Comparison of ENCODE assay signal across 20 mouse cellular contexts in genomic region chr4:70741121-70741520, GRCm38 (mm10).
A peak's percentile ranks its signal among the peaks of the same experiment; 100 is the strongest.
DNase-seq lines count a peak whose midpoint lies in the region; ATAC-seq and TF ChIP-seq lines count a peak whose summit lies in the region.
"Had no signal": no experiment of that assay in that cellular context is flagged by ENCODE, and none has a peak within 500 bp of the region (broad histone marks: within the 10 kb centered on the region; RNA-seq: fewer than 3 reads in every experiment).

No protein-coding gene starts in this region.

- H3K4me2 ChIP-seq in forebrain, embryonic 11.5 days (ENCODE audit: low read depth, low read length, severe bottlenecking), result no peak overlapping the region
- H3K4me2 ChIP-seq in forebrain, postnatal 0 days (ENCODE audit: low read depth), result no peak overlapping the region
- no peak overlapping the region for H3K4me2 ChIP-seq in kidney, postnatal 0 days (ENCODE audit: low read length)
- H3K4me2 ChIP-seq: heart, embryonic 13.5 days; liver, embryonic 13.5 days; lung, embryonic 15.5 days; midbrain, embryonic 12.5 days; neural tube, embryonic 15.5 days had no signal

- H3K9ac ChIP-seq in forebrain, embryonic 11.5 days (ENCODE audit: low read length), result no peak overlapping the region
- H3K9ac ChIP-seq in forebrain, postnatal 0 days, result no peak overlapping the region
- H3K9ac ChIP-seq in kidney, postnatal 0 days (ENCODE audit: low read depth, low read length), result no peak overlapping the region
- H3K9ac ChIP-seq: heart, embryonic 13.5 days; liver, embryonic 13.5 days; lung, embryonic 15.5 days; midbrain, embryonic 12.5 days; neural tube, embryonic 15.5 days had no signal

- H3K36me3 ChIP-seq in forebrain, embryonic 11.5 days (ENCODE audit: control insufficient read depth, insufficient read depth, low read length), result no peaks in the 10 kb centered on the region
- H3K36me3 ChIP-seq in forebrain, postnatal 0 days (ENCODE audit: insufficient read depth), result no peaks in the 10 kb centered on the region
- H3K36me3 ChIP-seq in kidney, postnatal 0 days (ENCODE audit: insufficient read depth, low read length), result no peaks in the 10 kb centered on the region
- H3K36me3 ChIP-seq: heart, embryonic 13.5 days; liver, embryonic 13.5 days; lung, embryonic 15.5 days; midbrain, embryonic 12.5 days; neural tube, embryonic 15.5 days had no signal

- no peak overlapping the region for H3K4me3 ChIP-seq in forebrain, embryonic 11.5 days (ENCODE audit: low read depth, low read length)
- H3K4me3 ChIP-seq in forebrain, postnatal 0 days (ENCODE audit: low read depth, low read length), result no peak overlapping the region
- H3K4me3 ChIP-seq in kidney, postnatal 0 days (replicated peaks; ENCODE audit: low read depth, low read length), result no peak overlapping the region
- H3K4me3 ChIP-seq: erythroblast, embryonic 14.5 days; heart, embryonic 13.5 days; liver, embryonic 13.5 days; lung, embryonic 15.5 days; midbrain, embryonic 12.5 days; myocyte; neural tube, embryonic 15.5 days had no signal

- no peaks in the 10 kb centered on the region for H3K9me3 ChIP-seq in forebrain, embryonic 11.5 days (ENCODE audit: control insufficient read depth, low read length)
- H3K9me3 ChIP-seq in forebrain, postnatal 0 days (ENCODE audit: low read length), result no peaks in the 10 kb centered on the region
- no peaks in the 10 kb centered on the region for H3K9me3 ChIP-seq in kidney, postnatal 0 days (replicated peaks; ENCODE audit: low read length)
- H3K9me3 ChIP-seq: heart, embryonic 13.5 days; liver, embryonic 13.5 days; lung, embryonic 15.5 days; midbrain, embryonic 12.5 days; neural tube, embryonic 15.5 days had no signal

- H3K27ac ChIP-seq in forebrain, embryonic 11.5 days (ENCODE audit: low read depth, low read length), result no peak overlapping the region
- no peak overlapping the region for H3K27ac ChIP-seq in forebrain, postnatal 0 days (ENCODE audit: low read depth, low read length)
- H3K27ac ChIP-seq in kidney, postnatal 0 days, result no peak overlapping the region
- H3K27ac ChIP-seq: heart, embryonic 13.5 days; liver, embryonic 13.5 days; lung, embryonic 15.5 days; macrophage; midbrain, embryonic 12.5 days; neural tube, embryonic 15.5 days had no signal

- H3K27me3 ChIP-seq in forebrain, embryonic 11.5 days (ENCODE audit: control insufficient read depth, insufficient read depth, low read length), result no peaks in the 10 kb centered on the region
- no peaks in the 10 kb centered on the region for H3K27me3 ChIP-seq in forebrain, postnatal 0 days (ENCODE audit: insufficient read depth, low read length)
- H3K27me3 ChIP-seq in kidney, postnatal 0 days (ENCODE audit: insufficient read depth, low read length), result no peaks in the 10 kb centered on the region
- H3K27me3 ChIP-seq: heart, embryonic 13.5 days; liver, embryonic 13.5 days; lung, embryonic 15.5 days; midbrain, embryonic 12.5 days had no signal

- 3% methylated on average over 4 of the region's 4 CpGs for WGBS in forebrain, embryonic 11.5 days
- 3% methylated on average over 4 of the region's 4 CpGs for WGBS in forebrain, postnatal 0 days
- 7% methylated on average over 4 of the region's 4 CpGs for WGBS in kidney, postnatal 0 days

- no peak for TF ChIP-seq CTCF in forebrain, postnatal 0 days (IDR thresholded peaks at IDR 0.05; ENCODE audit: low read depth)
- TF ChIP-seq CTCF in kidney, postnatal 0 days (IDR thresholded peaks at IDR 0.05; ENCODE audit: low read depth), result no peak

- no peaks in the 10 kb centered on the region for H3K4me1 ChIP-seq in forebrain, embryonic 11.5 days (replicated peaks; ENCODE audit: control insufficient read depth, insufficient read depth, low read length)
- H3K4me1 ChIP-seq in forebrain, postnatal 0 days (ENCODE audit: insufficient read depth), result no peaks in the 10 kb centered on the region
- H3K4me1 ChIP-seq in kidney, postnatal 0 days (replicated peaks; ENCODE audit: insufficient read depth, low read length), result no peaks in the 10 kb centered on the region
- H3K4me1 ChIP-seq: heart, embryonic 13.5 days; liver, embryonic 13.5 days; lung, embryonic 15.5 days; midbrain, embryonic 12.5 days; neural tube, embryonic 15.5 days had no signal

- DNase-seq in forebrain, embryonic 11.5 days (ENCODE audit: low spot score), result no peak
- DNase-seq in forebrain, postnatal 0 days, result no peak
- DNase-seq in kidney, postnatal 0 days (ENCODE audit: low spot score), result peak; percentile 78
- DNase-seq in kidney, postnatal 36 days, result no peak
- DNase-seq in embryo, embryonic 9.5 days (ENCODE audit: extremely low spot score), result peak; percentile 4
- DNase-seq in mesoderm, embryonic 11.5 days (ENCODE audit: low read depth, low spot score), result peak; percentile 63
- no peak for DNase-seq in right cerebral cortex, adult 18-20 months
- DNase-seq in urinary bladder, postnatal 36 days (ENCODE audit: low spot score in 2 of 2), result no peak
- DNase-seq: adrenal gland, adult 8-10 months; cerebellum, adult 11-12 months; heart, postnatal 36 days; liver, embryonic 13.5 days; thymus, postnatal 36 days had no signal

- 0 out of 2 replicates have a peak, but pooled peaks have one; percentile 66 for ATAC-seq in forebrain, embryonic 11.5 days (replicated peaks; ENCODE audit: low FRiP score)
- no peak for ATAC-seq in forebrain, postnatal 0 days
- ATAC-seq in kidney, postnatal 0 days (replicated peaks; ENCODE audit: low FRiP score, low read depth), result no peak

Comparison
In these comparisons a context has a peak if more than half of its experiments do, and no peak if none do; other contexts are left out.
1. DNase-seq: peak in kidney, postnatal 0 days (single experiment), embryo, embryonic 9.5 days (single experiment) and mesoderm, embryonic 11.5 days (single experiment); none in forebrain, embryonic 11.5 days (single experiment), forebrain, postnatal 0 days (single experiment), kidney, postnatal 36 days (0 of 2), right cerebral cortex, adult 18-20 months (single experiment) and urinary bladder, postnatal 36 days (0 of 2).